Mouse (Mus musculus) limb, embryonic 13.5 days (tissue): ENCODE data around the gene Rps21. TPM values are rescaled to one million over a fixed set of nuclear protein-coding genes. Genes with fewer than 3 reads are reported as not detected.

Experiments
- ATAC-seq: fragments of 200-750 bp; cut with Nextera tagmentation; 2 replicates; pipeline ENCODE4 v1.8.0; 2017; ENCODE audit warnings: low read depth, moderate number of reproducible peaks, moderate TSS enrichment; ENCODE audit not compliant: low FRiP score
- H3K27ac ChIP-seq: fragments of 300-500 bp; sonication (generic); 2 replicates; pipeline ENCODE4 v1.5.1; 2015; ENCODE audit warnings: inconsistent platforms, mild to moderate bottlenecking, moderate library complexity
- H3K27me3 ChIP-seq: fragments of 300-500 bp; sonication (generic); 2 replicates; pipeline ENCODE4 v1.6.1; 2015; ENCODE audit warnings: mild to moderate bottlenecking, inconsistent platforms
- H3K36me3 ChIP-seq: fragments of 300-500 bp; sonication (generic); 2 replicates; pipeline ENCODE4 v1.6.1; 2015; ENCODE audit warnings: inconsistent platforms, mild to moderate bottlenecking, moderate library complexity
- H3K4me1 ChIP-seq: fragments of 300-500 bp; sonication (generic); 2 replicates; pipeline ENCODE4 v1.6.1; 2015; ENCODE audit warnings: inconsistent platforms
- H3K4me2 ChIP-seq: fragments of 300-500 bp; sonication (generic); replicated peaks from 2 replicates; pipeline ENCODE4 v1.6.1; 2015; ENCODE audit warnings: inconsistent platforms, mild to moderate bottlenecking, moderate library complexity
- H3K4me3 ChIP-seq: fragments of 300-500 bp; sonication (generic); 2 replicates; pipeline ENCODE4 v1.5.1; 2015; ENCODE audit warnings: moderate library complexity, mild to moderate bottlenecking, inconsistent platforms
- H3K9ac ChIP-seq: fragments of 300-500 bp; sonication (generic); 2 replicates; pipeline ENCODE4 v1.6.1; 2015; ENCODE audit warnings: mild to moderate bottlenecking, inconsistent platforms
- H3K9me3 ChIP-seq: fragments of 300-500 bp; sonication (generic); 2 replicates; pipeline ENCODE4 v1.6.1; 2016; ENCODE audit warnings: inconsistent platforms
- WGBS: fragments of 180-500 bp; shearing (Covaris S2); methylation state at CpG from one replicate; pipeline ENCODE4 v1.1.7; 2015; 5-methylcytosine and 5-hydroxymethylcytosine counted together
- microRNA-seq: library from miRNA; unstranded; fragments of <30 nt; microRNA quantifications from one replicate; pipeline ENCODE4, GENCODE M21; 2016
- polyA plus RNA-seq: library from polyadenylated mRNA; unstranded; fragments of >200 nt; fragmentation: Nextera tagmentation; extraction: Ambion mirVana; gene quantifications from 2 replicates; pipeline ENCODE4 v1.2.1, GENCODE M21; 2015

The Rps21 gene
- polyA plus RNA-seq, 1 experiment from 2014 or later = 572 TPM

- H3K27me3 ChIP-seq = no peaks in the 10 kb centered on the region
- no peak overlapping the region for H3K27ac ChIP-seq
- H3K4me2 ChIP-seq = no peak overlapping the region
- H3K36me3 ChIP-seq = no peaks in the 10 kb centered on the region
- 66% methylated on average over 4 of the region's 4 CpGs for WGBS
- H3K9ac ChIP-seq = no peak overlapping the region
- no peaks in the 10 kb centered on the region for H3K4me1 ChIP-seq
- no peak overlapping the region for H3K4me3 ChIP-seq
- H3K9me3 ChIP-seq = 0 out of 2 replicates have a peak, but pooled peaks cover 3% of the 10 kb centered on the region
- ATAC-seq = no peak
Measured at GRCm38 (mm10) chr2:180304554-180304953, 47.4 kb downstream of the Rps21 start.

DNA sequence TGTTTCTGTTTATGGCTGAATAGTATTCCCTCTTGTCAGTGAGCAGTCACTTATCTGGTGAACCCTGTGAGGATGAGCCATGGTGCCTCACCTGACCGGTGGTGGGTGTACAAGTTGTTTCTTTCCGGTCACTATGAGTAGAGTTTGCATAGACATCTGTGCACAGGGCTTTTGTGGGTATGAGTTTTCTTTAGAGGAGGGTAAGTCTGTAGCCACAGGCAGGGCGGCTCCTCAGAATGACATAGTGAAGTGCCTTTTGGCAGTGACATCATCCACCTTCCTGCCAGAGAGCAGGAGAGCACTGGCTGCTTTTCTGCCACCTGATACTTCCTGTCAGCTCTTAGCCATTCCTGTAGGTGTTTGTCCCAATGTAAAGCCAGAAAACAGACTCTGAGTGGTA, 48.3 kb downstream of the Rps21 start:
- H3K36me3 ChIP-seq = no peaks in the 10 kb centered on the region

GRCm38 (mm10) chr2:180306009-180306408, 48.8 kb downstream of the Rps21 start:
- H3K36me3 ChIP-seq = no peaks in the 10 kb centered on the region
- no peaks in the 10 kb centered on the region for H3K27me3 ChIP-seq
- WGBS = 75% methylated on average over 2 of the region's 2 CpGs
- ATAC-seq = no peak
- H3K9me3 ChIP-seq = 0 out of 2 replicates have a peak, but pooled peaks cover 3% of the 10 kb centered on the region
- H3K4me1 ChIP-seq = no peaks in the 10 kb centered on the region
- no peak overlapping the region for H3K4me3 ChIP-seq
- no peak overlapping the region for H3K4me2 ChIP-seq
- no peak overlapping the region for H3K9ac ChIP-seq
- H3K27ac ChIP-seq = no peak overlapping the region

More for the DNA sequence above, 48.3 kb downstream of the Rps21 start:
- H3K4me3 ChIP-seq = no peak overlapping the region
- no peaks in the 10 kb centered on the region for H3K27me3 ChIP-seq
- ATAC-seq = no peak
- no peak overlapping the region for H3K4me2 ChIP-seq
- H3K4me1 ChIP-seq = no peaks in the 10 kb centered on the region
- no peak overlapping the region for H3K9ac ChIP-seq
- H3K9me3 ChIP-seq = 0 out of 2 replicates have a peak, but pooled peaks cover 3% of the 10 kb centered on the region
- WGBS = 77% methylated on average over 3 of the region's 3 CpGs
- H3K27ac ChIP-seq = no peak overlapping the region

GRCm38 (mm10) chr2:180306423-180307168, 49.4 kb downstream of the Rps21 start:
- no peaks in the 10 kb centered on the region for H3K27me3 ChIP-seq
- 83% methylated on average over 8 of the region's 8 CpGs for WGBS
- H3K27ac ChIP-seq = no peak overlapping the region
- H3K9me3 ChIP-seq = 0 out of 2 replicates have a peak, but pooled peaks cover 3% of the 10 kb centered on the region
- H3K9ac ChIP-seq = no peak overlapping the region
- H3K4me1 ChIP-seq = no peaks in the 10 kb centered on the region
- ATAC-seq = no peak
- no peak overlapping the region for H3K4me2 ChIP-seq
- H3K4me3 ChIP-seq = no peak overlapping the region
- H3K36me3 ChIP-seq = no peaks in the 10 kb centered on the region

DNA sequence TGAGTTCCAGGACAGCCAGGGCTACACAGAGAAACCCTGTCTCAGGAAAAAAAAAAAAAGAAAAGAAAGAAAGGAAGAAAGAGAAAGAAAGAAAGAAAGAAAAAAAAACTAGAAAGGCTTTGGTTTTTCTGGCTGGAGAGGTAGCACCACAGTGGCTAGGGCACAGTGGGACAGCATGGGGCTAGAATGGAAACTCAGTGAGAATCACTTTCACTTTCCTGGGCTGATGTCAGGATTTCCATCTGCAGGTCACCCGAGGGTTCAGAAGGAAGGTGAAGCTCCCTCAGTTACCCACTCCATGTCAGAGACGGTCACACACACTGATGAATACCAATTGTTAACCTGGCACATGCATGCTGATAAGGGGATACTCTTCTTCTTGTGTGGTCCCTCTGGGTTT, 50.5 kb downstream of the Rps21 start:
- no peak overlapping the region for H3K9ac ChIP-seq
- H3K27me3 ChIP-seq = no peaks in the 10 kb centered on the region
- 0 out of 2 replicates have a peak, but pooled peaks cover 3% of the 10 kb centered on the region for H3K9me3 ChIP-seq
- WGBS = 45% methylated on average over 2 of the region's 2 CpGs
- H3K4me3 ChIP-seq = no peak overlapping the region
- no peaks in the 10 kb centered on the region for H3K4me1 ChIP-seq
- H3K4me2 ChIP-seq = no peak overlapping the region
- H3K36me3 ChIP-seq = no peaks in the 10 kb centered on the region
- no peak for ATAC-seq
- no peak overlapping the region for H3K27ac ChIP-seq

Small RNA genes lying within 50 kb of the gene (microRNA-seq; reads per million reads assigned to microRNA genes)
- 0.52 reads per million for gene Mir3091

Other genes starting within 250 kb of the Rps21 start
- gene Lsm14b, start 232.4 kb upstream of the Rps21 start, polyA plus RNA-seq = 11.2 and 11.7 TPM in 2 replicates
- gene Psma7, start 214.9 kb upstream of the Rps21 start, polyA plus RNA-seq = 612 and 628 TPM in 2 replicates
- 6.0 and 6.5 TPM in 2 replicates for gene Ss18l1, start 214.9 kb upstream of the Rps21 start, polyA plus RNA-seq
- gene Mtg2, start 186.8 kb upstream of the Rps21 start, polyA plus RNA-seq = 29.5 and 29.9 TPM in 2 replicates
- gene Hrh3, start 152.9 kb upstream of the Rps21 start, polyA plus RNA-seq = not detected in 2 replicates
- 38.7 and 40.1 TPM in 2 replicates for gene Osbpl2, start 138.1 kb upstream of the Rps21 start, polyA plus RNA-seq
- gene Adrm1, start 85.9 kb upstream of the Rps21 start, polyA plus RNA-seq = 196 and 199 TPM in 2 replicates
- 15.6 and 15.8 TPM in 2 replicates for gene Lama5, start 31.5 kb upstream of the Rps21 start, polyA plus RNA-seq
- 14.7 and 16.6 TPM in 2 replicates for gene Cables2, start 16.1 kb downstream of the Rps21 start, polyA plus RNA-seq
- gene Rbbp8nl, start 32.5 kb downstream of the Rps21 start, polyA plus RNA-seq = 1.00 and 1.2 TPM in 2 replicates
- 0.06 TPM in 1 of 2 replicates, not detected in the other for gene Gata5, start 77.3 kb downstream of the Rps21 start, polyA plus RNA-seq
- gene Slco4a1, start 198.9 kb downstream of the Rps21 start, polyA plus RNA-seq = 0.40 and 0.90 TPM in 2 replicates
- gene Ntsr1, start 242.6 kb downstream of the Rps21 start, polyA plus RNA-seq = 0.29 and 0.36 TPM in 2 replicates